Mouse (Mus musculus): ENCODE results near the gene Abca13. TPM values are rescaled to one million over a fixed set of nuclear protein-coding genes. Genes with fewer than 3 reads are reported as not detected.

Gene Abca13
- total and polyA plus RNA-seq, 2 experiments from 2014 or later, result 0.05 to 0.06 TPM

GRCm38 (mm10) chr11:9528556-9528955 lies 336.8 kb downstream of the Abca13 start:
- DNase-seq, result no peak
- no peak overlapping the region for H3K9ac ChIP-seq
- TF ChIP-seq CTCF (IDR thresholded peaks at IDR 0.05; ENCODE audit: low read depth), result no peak
- H3K4me1 ChIP-seq (ENCODE audit: insufficient read depth), result no peaks in the 10 kb centered on the region
- no peak overlapping the region for H3K27ac ChIP-seq (ENCODE audit: low read depth, low read length)
- 78% methylated on average over 3 of the region's 3 CpGs for WGBS
- no peak for ATAC-seq
- no peak overlapping the region for H3K4me3 ChIP-seq (ENCODE audit: low read depth, low read length)
- no peaks in the 10 kb centered on the region for H3K36me3 ChIP-seq (ENCODE audit: insufficient read depth)
- H3K4me2 ChIP-seq (ENCODE audit: low read depth), result no peak overlapping the region
- no peaks in the 10 kb centered on the region for H3K9me3 ChIP-seq (ENCODE audit: low read length)
- H3K27me3 ChIP-seq (ENCODE audit: insufficient read depth, low read length), result no peaks in the 10 kb centered on the region

- H3K36me3 ChIP-seq (ENCODE audit: insufficient read depth), result no peaks in the 10 kb centered on the region
- TF ChIP-seq CTCF (IDR thresholded peaks at IDR 0.05; ENCODE audit: low read depth), result no peak
- H3K4me1 ChIP-seq (ENCODE audit: insufficient read depth), result no peaks in the 10 kb centered on the region
- DNase-seq (no peak), ATAC-seq (no peak)
- no peaks in the 10 kb centered on the region for H3K9me3 ChIP-seq (ENCODE audit: low read length)
- no peak overlapping the region for H3K27ac ChIP-seq (ENCODE audit: low read depth, low read length)
- 85% methylated on average over 8 of the region's 8 CpGs for WGBS
- H3K4me2 ChIP-seq (ENCODE audit: low read depth), result no peak overlapping the region
- H3K27me3 ChIP-seq (ENCODE audit: insufficient read depth, low read length), result no peaks in the 10 kb centered on the region
- H3K9ac ChIP-seq, result no peak overlapping the region
- H3K4me3 ChIP-seq (ENCODE audit: low read depth, low read length), result no peak overlapping the region
These were observed 340.0 kb downstream of the Abca13 start for GRCm38 (mm10) chr11:9531715-9532114.

GRCm38 (mm10) chr11:9533189-9533588 lies 341.4 kb downstream of the Abca13 start:
- Histone ChIP-seq H3K4me3 (ENCODE audit: low read depth, low read length) (no peak overlapping the region), H3K4me1 (ENCODE audit: insufficient read depth) (no peaks in the 10 kb centered on the region), H3K9ac (no peak overlapping the region), H3K27ac (ENCODE audit: low read depth, low read length) (no peak overlapping the region), H3K36me3 (ENCODE audit: insufficient read depth) (no peaks in the 10 kb centered on the region), H3K27me3 (ENCODE audit: insufficient read depth, low read length) (no peaks in the 10 kb centered on the region), H3K9me3 (ENCODE audit: low read length) (no peaks in the 10 kb centered on the region), H3K4me2 (ENCODE audit: low read depth) (no peak overlapping the region)
- no peak for TF ChIP-seq CTCF (IDR thresholded peaks at IDR 0.05; ENCODE audit: low read depth)
- ATAC-seq (no peak), DNase-seq (no peak)
- 92% methylated on average over 1 of the region's 1 CpGs for WGBS

GRCm38 (mm10) chr11:9533658-9534202 lies 342.0 kb downstream of the Abca13 start:
- DNase-seq, result no peak
- Histone ChIP-seq H3K9me3 (ENCODE audit: low read length) (no peaks in the 10 kb centered on the region), H3K4me3 (ENCODE audit: low read depth, low read length) (no peak overlapping the region), H3K36me3 (ENCODE audit: insufficient read depth) (no peaks in the 10 kb centered on the region), H3K4me2 (ENCODE audit: low read depth) (no peak overlapping the region), H3K27ac (ENCODE audit: low read depth, low read length) (no peak overlapping the region), H3K27me3 (ENCODE audit: insufficient read depth, low read length) (no peaks in the 10 kb centered on the region), H3K9ac (no peak overlapping the region), H3K4me1 (ENCODE audit: insufficient read depth) (no peaks in the 10 kb centered on the region)
- no peak for ATAC-seq
- WGBS, result 89% methylated on average over 1 of the region's 1 CpGs
- no peak for TF ChIP-seq CTCF (IDR thresholded peaks at IDR 0.05; ENCODE audit: low read depth)

- 67% methylated on average over 6 of the region's 6 CpGs for WGBS
- no peak for TF ChIP-seq CTCF (IDR thresholded peaks at IDR 0.05; ENCODE audit: low read depth)
These were observed 345.1 kb downstream of the Abca13 start for GRCm38 (mm10) chr11:9536811-9537210.

GRCm38 (mm10) chr11:9538328-9538727 lies 346.6 kb downstream of the Abca13 start:
- Histone ChIP-seq H3K27ac (ENCODE audit: low read depth, low read length) (no peak overlapping the region), H3K9me3 (ENCODE audit: low read length) (no peaks in the 10 kb centered on the region), H3K36me3 (ENCODE audit: insufficient read depth) (no peaks in the 10 kb centered on the region), H3K4me3 (ENCODE audit: low read depth, low read length) (no peak overlapping the region), H3K4me2 (ENCODE audit: low read depth) (no peak overlapping the region), H3K9ac (no peak overlapping the region), H3K27me3 (ENCODE audit: insufficient read depth, low read length) (no peaks in the 10 kb centered on the region), H3K4me1 (ENCODE audit: insufficient read depth) (no peaks in the 10 kb centered on the region)
- TF ChIP-seq CTCF (IDR thresholded peaks at IDR 0.05; ENCODE audit: low read depth), result no peak
- ATAC-seq (no peak), DNase-seq (no peak)
- 89% methylated on average over 1 of the region's 1 CpGs for WGBS

More at GRCm38 (mm10) chr11:9536811-9537210, 345.1 kb downstream of the Abca13 start:
- Histone ChIP-seq H3K4me3 (ENCODE audit: low read depth, low read length) (no peak overlapping the region), H3K9me3 (ENCODE audit: low read length) (no peaks in the 10 kb centered on the region), H3K4me2 (ENCODE audit: low read depth) (no peak overlapping the region), H3K27ac (ENCODE audit: low read depth, low read length) (no peak overlapping the region), H3K27me3 (ENCODE audit: insufficient read depth, low read length) (no peaks in the 10 kb centered on the region), H3K36me3 (ENCODE audit: insufficient read depth) (no peaks in the 10 kb centered on the region), H3K4me1 (ENCODE audit: insufficient read depth) (no peaks in the 10 kb centered on the region), H3K9ac (no peak overlapping the region)
- DNase-seq, result no peak
- no peak for ATAC-seq

GRCm38 (mm10) chr11:9560026-9560425 lies 368.3 kb downstream of the Abca13 start:
- no peak overlapping the region for H3K9ac ChIP-seq
- H3K4me3 ChIP-seq (ENCODE audit: low read depth, low read length), result no peak overlapping the region
- no peak overlapping the region for H3K27ac ChIP-seq (ENCODE audit: low read depth, low read length)
- ATAC-seq (no peak), DNase-seq (no peak)
- no peaks in the 10 kb centered on the region for H3K9me3 ChIP-seq (ENCODE audit: low read length)
- H3K4me2 ChIP-seq (ENCODE audit: low read depth), result no peak overlapping the region
- TF ChIP-seq CTCF (IDR thresholded peaks at IDR 0.05; ENCODE audit: low read depth), result no peak
- WGBS, result 84% methylated on average over 2 of the region's 2 CpGs
- no peaks in the 10 kb centered on the region for H3K27me3 ChIP-seq (ENCODE audit: insufficient read depth, low read length)
- H3K4me1 ChIP-seq (ENCODE audit: insufficient read depth), result no peaks in the 10 kb centered on the region
- no peaks in the 10 kb centered on the region for H3K36me3 ChIP-seq (ENCODE audit: insufficient read depth)
